In genomic region chr12:28675121-28675924, GRCm38 (mm10) we compare ENCODE assay signal across 8 mouse cellular contexts. TPM values are rescaled to one million over a fixed set of nuclear protein-coding genes. Genes with fewer than 3 reads are reported as not detected.
DNase-seq lines count a peak whose midpoint lies in the region; ATAC-seq and TF ChIP-seq lines count a peak whose summit lies in the region.

TSS of gene Adi1 (plus strand) at chr12:28675231.

- 3% methylated on average over 53 of the region's 53 CpGs for WGBS in embryonic facial prominence, embryonic 13.5 days
- WGBS in heart, adult 2 months: 1% methylated on average over 53 of the region's 53 CpGs
- 1% methylated on average over 53 of the region's 53 CpGs for WGBS in limb, embryonic 13.5 days
- 2% methylated on average over 53 of the region's 53 CpGs for WGBS in midbrain, embryonic 16.5 days

- intact Hi-C loops in heart, adult 2 months (cut with DNase I): no loop called here

- peak within 1 kb of the TSS; percentile 68 for H3K4me2 ChIP-seq in embryonic facial prominence, embryonic 13.5 days
- H3K4me2 ChIP-seq in limb, embryonic 13.5 days (replicated peaks): peak within 1 kb of the TSS; percentile 62
- H3K4me2 ChIP-seq in midbrain, embryonic 16.5 days (ENCODE audit: low read length): peak within 1 kb of the TSS; percentile 66

- peaks cover 12% of the 10 kb centered on the region for H3K4me1 ChIP-seq in embryonic facial prominence, embryonic 13.5 days
- H3K4me1 ChIP-seq in heart, adult 2 months (ENCODE audit: control insufficient read depth, insufficient read depth, low read length): peaks cover 7% of the 10 kb centered on the region
- peaks cover 13% of the 10 kb centered on the region for H3K4me1 ChIP-seq in limb, embryonic 13.5 days
- peaks cover 12% of the 10 kb centered on the region for H3K4me1 ChIP-seq in midbrain, embryonic 16.5 days (ENCODE audit: control insufficient read depth, insufficient read depth, low read length)

- peak; percentile 93 for ATAC-seq in embryonic facial prominence, embryonic 13.5 days (ENCODE audit: insufficient number of reproducible peaks, insufficient read depth, low FRiP score, low TSS enrichment, low read depth)
- peak; percentile 95 for ATAC-seq in limb, embryonic 13.5 days (ENCODE audit: low FRiP score, low read depth)
- ATAC-seq in midbrain, embryonic 16.5 days: peak; percentile 98

- 0 out of 2 replicates have a peak, but pooled peaks have one; percentile 1 for TF ChIP-seq EP300 in heart, adult 2 months (IDR thresholded peaks at IDR 0.05; ENCODE audit: insufficient read depth, low read depth, low read length)

- H3K4me3 ChIP-seq in embryonic facial prominence, embryonic 13.5 days: peak within 1 kb of the TSS; percentile 57
- H3K4me3 ChIP-seq in heart, adult 2 months: peak within 1 kb of the TSS; percentile 64
- H3K4me3 ChIP-seq in limb, embryonic 13.5 days: peak within 1 kb of the TSS; percentile 55
- H3K4me3 ChIP-seq in midbrain, embryonic 16.5 days (ENCODE audit: low read depth, low read length): peak within 1 kb of the TSS; percentile 57

- DNase-seq in 3134 (ENCODE audit: extremely low read depth, insufficient read length, low spot score): peak; percentile 84
- peak; percentile 85 to 89 for DNase-seq in adrenal gland, postnatal 36 days
- peak; percentile 84 to 86 for DNase-seq in heart, adult 2 months
- peak; percentile 88 to 91 for DNase-seq in kidney, adult 8-10 months
- peak; percentile 44 to 54 for DNase-seq in spleen, postnatal 14 days (ENCODE audit: low spot score in 2 of 2)

- H3K9me3 ChIP-seq in embryonic facial prominence, embryonic 13.5 days: no peaks in the 10 kb centered on the region
- no peaks in the 10 kb centered on the region for H3K9me3 ChIP-seq in limb, embryonic 13.5 days
- no peaks in the 10 kb centered on the region for H3K9me3 ChIP-seq in midbrain, embryonic 16.5 days (replicated peaks; ENCODE audit: control insufficient read depth, low read length, poor library complexity, severe bottlenecking)

- H3K9ac ChIP-seq in embryonic facial prominence, embryonic 13.5 days: peak within 1 kb of the TSS; percentile 77
- H3K9ac ChIP-seq in heart, adult 2 months (ENCODE audit: low read depth, low read length): peak within 1 kb of the TSS; percentile 90
- peak within 1 kb of the TSS; percentile 64 for H3K9ac ChIP-seq in limb, embryonic 13.5 days
- H3K9ac ChIP-seq in midbrain, embryonic 16.5 days (ENCODE audit: low read depth, low read length): peak within 1 kb of the TSS; percentile 74

- peak within 1 kb of the TSS; percentile 97 for H3K27ac ChIP-seq in embryonic facial prominence, embryonic 13.5 days
- H3K27ac ChIP-seq in heart, adult 2 months: peak within 1 kb of the TSS; percentile 90
- H3K27ac ChIP-seq in limb, embryonic 13.5 days: peak within 1 kb of the TSS; percentile 94
- H3K27ac ChIP-seq in midbrain, embryonic 16.5 days (ENCODE audit: low read length): peak within 1 kb of the TSS; percentile 96

- TF ChIP-seq POLR2A in heart, adult 2 months (IDR thresholded peaks at IDR 0.05; ENCODE audit: insufficient read depth, low read depth, low read length): peak; percentile 61; the same call in 1 of the 2 replicates

- H3K27me3 ChIP-seq in embryonic facial prominence, embryonic 13.5 days: no peaks in the 10 kb centered on the region
- no peaks in the 10 kb centered on the region for H3K27me3 ChIP-seq in heart, adult 2 months (ENCODE audit: control insufficient read depth, insufficient read depth, low read length)
- H3K27me3 ChIP-seq in limb, embryonic 13.5 days: no peaks in the 10 kb centered on the region
- no peaks in the 10 kb centered on the region for H3K27me3 ChIP-seq in midbrain, embryonic 16.5 days (ENCODE audit: control insufficient read depth, insufficient read depth, low read depth, low read length)

- H3K36me3 ChIP-seq in embryonic facial prominence, embryonic 13.5 days: peaks cover 25% of the 10 kb centered on the region
- no peaks in the 10 kb centered on the region for H3K36me3 ChIP-seq in heart, adult 2 months (ENCODE audit: control insufficient read depth, insufficient read depth, low read length)
- peaks cover 29% of the 10 kb centered on the region for H3K36me3 ChIP-seq in limb, embryonic 13.5 days
- H3K36me3 ChIP-seq in midbrain, embryonic 16.5 days (ENCODE audit: control insufficient read depth, insufficient read depth, low read length): no peaks in the 10 kb centered on the region

- 0 out of 2 replicates have a peak, but pooled peaks cover 2% of the 10 kb centered on the region for H3K79me2 ChIP-seq in heart, adult 2 months (replicated peaks; ENCODE audit: control insufficient read depth, insufficient read depth, low read length)

- no peak for TF ChIP-seq CTCF in heart, adult 2 months (IDR thresholded peaks at IDR 0.05)

RNA-seq across cellular contexts. Expression of gene Adi1, which starts in this region (rescaled TPM):
- 10 to 100 TPM; 66.5 to 84.0 TPM for total RNA-seq in adrenal gland, postnatal 36 days (2021)
- 69.5 and 72.0 TPM in 2 replicates for polyA plus RNA-seq in embryonic facial prominence, embryonic 13.5 days (2015; fragmentation: Nextera tagmentation; extraction: Ambion mirVana)
- 10 to 100 TPM; 51.5 to 52.0 TPM for total RNA-seq in heart, adult 2 months (2021)
- 27.8 and 45.7 TPM in 2 replicates for polyA plus RNA-seq in heart, adult 2 months (2012; rRNA removed)
- polyA plus RNA-seq in limb, embryonic 13.5 days (2015; fragmentation: Nextera tagmentation; extraction: Ambion mirVana): 65.3 and 66.0 TPM in 2 replicates
- polyA plus RNA-seq in midbrain, embryonic 16.5 days (2015; fragmentation: Nextera tagmentation; extraction: Ambion mirVana): 24.6 and 24.9 TPM in 2 replicates

Comparison
In these comparisons a context has a peak if more than half of its experiments do, and no peak if none do; other contexts are left out.
1. Peak in every context shown above with its lines: DNase-seq, ATAC-seq, H3K4me3 ChIP-seq and H3K27ac ChIP-seq.